Mouse (Mus musculus) urinary bladder, postnatal 10 days (tissue): ENCODE results near the gene Gabrb1.
"Not testable (repeated sequence)": the region's sequence is repeated elsewhere in the genome, so short reads cannot be mapped to it uniquely, and the experiment has no call there.

Experiments
- DNase-seq: peaks from one replicate; pipeline ENCODE4 v3.0.0; 2022; ENCODE audit warnings: low spot score

Gene Gabrb1

DNA sequence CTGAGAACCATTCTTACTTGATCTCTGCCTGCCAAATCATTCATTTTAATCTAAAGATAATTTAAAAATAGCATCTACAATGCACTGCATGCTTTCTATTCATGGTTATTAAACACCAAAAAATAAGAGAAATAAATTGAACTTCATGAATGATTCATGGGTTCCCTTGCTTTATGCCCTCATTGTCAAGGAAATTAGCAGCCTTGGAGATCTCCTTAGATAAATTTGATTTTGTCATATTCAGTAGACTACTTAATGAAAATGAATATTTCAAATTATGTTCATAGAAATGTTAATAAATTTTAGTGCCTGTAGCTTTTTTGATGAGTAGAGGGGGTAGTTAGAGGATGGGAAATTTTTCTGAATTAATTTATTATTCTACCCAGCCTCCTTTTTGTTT lies 379.0 kb downstream of the Gabrb1 start:
- no peak for DNase-seq

DNA sequence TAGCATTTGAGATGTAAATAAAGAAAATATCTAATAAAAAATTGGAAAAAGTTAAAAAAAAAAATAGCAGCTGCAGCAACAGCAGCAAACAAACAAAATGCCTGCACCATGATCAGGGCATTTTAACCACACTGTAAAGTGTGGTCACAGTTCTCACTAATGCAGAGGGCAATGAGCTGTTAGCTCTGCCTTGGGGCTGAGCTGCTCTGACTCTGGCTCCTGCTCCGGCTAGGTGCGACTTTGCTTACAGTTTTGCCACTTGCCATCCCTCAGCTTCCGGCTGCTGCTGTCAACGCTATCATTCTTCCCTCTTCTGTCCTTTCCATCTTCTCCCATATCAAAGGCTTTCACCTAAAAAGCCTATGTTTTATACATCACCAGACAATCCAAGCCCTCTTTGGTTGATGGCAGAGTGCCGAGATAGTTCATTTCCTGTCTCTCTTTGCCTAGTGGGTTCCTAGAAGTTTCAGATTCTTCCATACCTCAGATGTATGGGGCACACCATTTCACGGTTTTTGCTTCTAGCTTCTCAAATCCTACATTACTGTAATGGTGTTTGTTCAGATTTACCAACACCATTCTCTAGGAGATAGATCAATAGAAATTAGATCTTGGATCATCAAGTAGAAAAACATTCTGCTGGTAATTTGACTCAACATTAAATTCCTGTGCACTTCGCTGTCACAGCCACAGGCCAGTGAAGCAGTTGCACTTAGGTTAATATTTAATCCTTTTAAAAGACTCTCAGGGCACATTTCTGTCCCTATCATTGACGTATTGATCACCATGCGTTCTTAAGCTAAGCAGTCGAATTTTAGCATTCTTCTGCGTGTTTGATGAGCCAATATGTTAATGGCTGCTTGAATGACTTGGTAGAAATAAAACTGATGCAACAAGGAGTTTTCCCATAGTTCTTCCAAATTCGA lies 385.6 kb downstream of the Gabrb1 start:
- DNase-seq, result no peak

DNA sequence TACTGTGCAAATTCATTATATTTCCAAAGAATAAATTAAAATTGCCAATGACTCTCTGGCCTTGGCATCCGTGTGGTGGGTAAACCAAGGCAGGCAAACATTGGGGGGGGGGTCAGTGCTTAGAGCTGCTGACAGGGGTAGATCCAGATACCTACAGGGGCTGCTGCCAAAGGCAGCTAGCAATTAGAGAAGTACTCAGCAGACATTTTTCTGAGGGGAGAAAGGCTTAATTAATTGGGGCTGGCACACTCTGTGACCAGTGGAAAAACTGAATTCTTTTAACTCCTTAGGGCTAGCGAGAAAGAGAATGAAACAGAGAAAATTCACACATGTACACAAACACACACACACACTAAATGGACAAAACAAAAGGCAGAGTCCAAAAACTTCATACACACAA lies 388.3 kb downstream of the Gabrb1 start:
- DNase-seq, result no peak

DNA sequence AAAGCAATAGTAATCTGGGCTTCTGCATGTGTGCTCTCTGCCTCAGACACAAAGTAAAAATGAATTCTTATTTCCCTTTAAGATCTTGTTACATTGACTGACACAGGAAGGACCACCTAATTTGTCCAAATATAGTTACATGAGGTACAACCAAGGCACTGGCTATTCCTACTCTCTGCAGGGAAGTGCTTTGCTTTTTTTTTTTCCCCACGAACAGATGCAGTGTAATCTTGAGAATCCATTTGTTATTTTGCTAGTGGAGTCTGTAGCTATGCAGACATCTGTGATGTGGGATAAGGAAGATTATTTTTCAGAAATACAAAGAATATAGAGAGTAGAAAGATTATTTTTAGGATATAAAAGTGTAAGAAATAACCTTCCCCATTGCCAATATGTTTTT lies 406.2 kb downstream of the Gabrb1 start:
- no peak for DNase-seq

DNA sequence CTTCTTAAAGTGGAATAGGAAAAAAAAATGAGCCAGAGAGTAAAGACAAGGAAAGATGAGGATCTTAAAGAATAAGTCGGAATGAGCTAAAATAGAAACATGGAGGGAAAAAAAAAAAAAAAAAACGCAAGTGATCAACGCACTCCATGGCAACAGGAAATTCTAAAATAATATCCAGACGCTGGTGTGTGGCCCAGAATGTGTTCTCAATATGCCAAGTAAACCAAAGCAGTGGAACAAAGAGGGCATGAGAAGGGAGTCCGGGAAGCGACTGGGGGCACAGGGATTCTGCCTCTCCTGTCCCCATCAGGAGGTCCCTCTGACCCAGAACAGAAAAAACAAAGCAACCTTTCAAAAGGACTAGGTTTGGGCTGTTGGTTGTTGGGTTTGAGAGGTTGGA lies 410.9 kb downstream of the Gabrb1 start:
- DNase-seq, result no peak

DNA sequence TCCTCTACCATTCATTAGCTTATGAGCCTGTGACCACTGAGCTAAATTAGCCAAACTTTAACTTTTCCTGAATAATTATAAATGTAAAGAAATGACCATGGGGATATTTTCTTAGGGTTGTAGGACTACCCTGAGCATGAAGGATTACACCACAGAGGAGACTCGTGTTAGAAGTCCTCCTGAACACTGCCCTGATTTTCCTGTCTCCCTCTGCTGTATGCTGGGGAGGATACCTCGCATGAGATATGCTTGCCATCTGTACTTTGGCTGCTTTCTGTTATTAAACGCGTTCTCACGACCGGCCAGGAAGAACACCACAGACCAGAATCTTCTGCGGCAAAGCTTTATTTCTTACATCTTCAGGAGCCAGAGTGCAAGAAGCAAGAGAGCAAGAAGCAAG lies 411.5 kb downstream of the Gabrb1 start:
- DNase-seq, result not testable (repeated sequence)

DNA sequence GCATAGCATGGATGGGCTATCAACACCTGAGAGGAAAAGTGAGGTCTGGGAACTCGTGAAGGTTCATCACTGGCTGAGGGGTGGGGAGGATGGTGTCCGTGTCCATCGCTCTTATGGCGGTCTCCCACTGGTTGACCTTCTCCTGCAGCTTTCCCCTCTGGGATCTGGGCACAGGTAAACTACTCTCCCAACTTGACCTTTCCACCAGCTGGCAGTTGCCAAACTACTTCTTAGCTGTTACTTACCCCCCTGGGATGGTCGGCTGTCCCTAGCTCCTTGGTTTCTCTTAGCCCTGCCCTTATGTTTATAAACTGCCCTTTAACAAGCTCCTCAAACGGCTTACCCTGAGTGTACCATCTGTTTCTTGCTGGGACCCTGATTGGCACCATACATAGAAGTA lies 418.9 kb downstream of the Gabrb1 start:
- no peak for DNase-seq

DNA sequence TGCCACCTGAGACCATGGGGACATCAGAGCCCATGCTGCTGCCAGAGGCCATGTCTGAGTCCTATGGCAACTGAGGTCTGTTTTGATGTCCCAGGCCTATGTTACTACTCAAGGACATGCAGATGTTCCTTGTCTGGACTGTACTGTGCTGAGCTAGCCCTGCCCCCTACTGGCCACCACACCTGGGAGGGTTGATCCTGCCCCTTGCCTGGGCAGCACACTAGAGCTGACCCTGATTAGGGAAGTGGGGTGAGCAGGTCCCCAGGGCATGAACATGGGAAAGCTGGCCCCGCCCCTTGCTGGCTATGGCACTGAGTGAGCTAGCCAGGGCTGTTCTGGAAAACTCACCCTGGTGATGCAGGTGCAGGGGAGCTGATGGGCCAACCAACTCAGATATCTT lies 428.6 kb downstream of the Gabrb1 start:
- no peak for DNase-seq

DNA sequence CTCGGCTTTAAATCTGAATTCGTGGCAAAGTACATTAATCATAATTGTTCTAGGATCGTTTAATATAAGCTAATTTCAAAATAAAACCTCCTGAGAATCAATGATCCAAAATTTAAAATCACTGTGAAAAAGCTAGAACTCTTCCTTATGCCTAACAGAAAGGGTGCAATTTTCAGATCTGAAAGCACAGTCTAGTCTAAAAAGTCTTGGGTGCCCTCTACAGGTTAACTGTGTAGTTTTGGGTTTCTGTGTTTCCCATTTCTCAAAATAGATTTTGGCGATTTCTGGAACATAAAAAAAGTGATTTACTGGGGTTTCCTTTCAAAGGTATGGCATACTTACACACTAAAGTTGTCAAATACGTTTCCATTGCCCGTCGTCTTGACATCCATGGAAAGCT lies 436.7 kb downstream of the Gabrb1 start:
- no peak for DNase-seq

DNA sequence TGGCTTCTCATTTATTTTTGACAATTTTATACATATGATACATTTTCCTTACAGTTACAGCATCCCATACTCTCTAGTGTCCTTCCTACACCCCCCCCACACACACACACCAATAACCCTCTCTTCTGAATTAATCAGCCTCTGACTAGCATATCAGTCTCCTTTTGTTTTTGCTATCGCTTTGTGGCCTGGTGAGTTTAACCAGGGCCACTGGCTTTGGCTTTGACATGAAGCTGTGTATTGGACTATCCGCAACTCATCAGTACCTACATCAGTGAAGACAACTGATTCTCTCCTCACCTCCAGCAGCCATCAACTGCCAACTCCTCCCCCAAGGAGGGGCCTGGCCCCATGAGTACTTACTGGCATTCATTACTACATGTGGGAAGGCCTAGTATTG lies 437.1 kb downstream of the Gabrb1 start:
- no peak for DNase-seq

DNA sequence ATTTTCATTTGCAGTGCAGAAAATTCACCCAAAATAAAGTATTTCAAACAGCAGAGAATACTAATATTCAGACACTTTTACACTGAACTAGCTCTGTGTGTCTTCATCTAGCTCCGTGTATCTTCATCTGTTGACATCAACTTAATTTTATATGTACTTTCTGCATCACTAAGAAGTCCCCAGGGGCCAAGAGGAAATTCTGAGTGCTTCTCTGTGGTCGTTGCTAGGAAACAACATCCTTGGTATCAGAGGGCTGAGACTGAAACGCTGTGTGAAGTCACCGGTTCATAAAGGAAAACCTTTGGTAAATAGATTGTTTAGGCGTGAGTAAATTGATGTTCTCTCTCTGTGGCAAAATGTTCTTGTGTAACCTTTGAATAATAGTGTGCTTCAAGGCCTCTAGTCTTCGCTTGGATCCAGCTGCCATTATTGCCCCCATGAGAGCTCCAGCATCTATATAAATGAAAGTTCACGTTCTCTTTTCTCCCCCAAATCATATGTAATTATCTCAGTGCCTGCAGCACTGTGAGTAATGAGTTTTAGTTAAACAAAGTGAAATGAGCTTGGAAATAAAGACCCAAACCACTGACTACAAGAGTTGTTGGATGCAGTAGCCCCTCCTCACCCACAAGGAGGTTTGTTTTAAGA lies 446.5 kb downstream of the Gabrb1 start:
- DNase-seq, result no peak

DNA sequence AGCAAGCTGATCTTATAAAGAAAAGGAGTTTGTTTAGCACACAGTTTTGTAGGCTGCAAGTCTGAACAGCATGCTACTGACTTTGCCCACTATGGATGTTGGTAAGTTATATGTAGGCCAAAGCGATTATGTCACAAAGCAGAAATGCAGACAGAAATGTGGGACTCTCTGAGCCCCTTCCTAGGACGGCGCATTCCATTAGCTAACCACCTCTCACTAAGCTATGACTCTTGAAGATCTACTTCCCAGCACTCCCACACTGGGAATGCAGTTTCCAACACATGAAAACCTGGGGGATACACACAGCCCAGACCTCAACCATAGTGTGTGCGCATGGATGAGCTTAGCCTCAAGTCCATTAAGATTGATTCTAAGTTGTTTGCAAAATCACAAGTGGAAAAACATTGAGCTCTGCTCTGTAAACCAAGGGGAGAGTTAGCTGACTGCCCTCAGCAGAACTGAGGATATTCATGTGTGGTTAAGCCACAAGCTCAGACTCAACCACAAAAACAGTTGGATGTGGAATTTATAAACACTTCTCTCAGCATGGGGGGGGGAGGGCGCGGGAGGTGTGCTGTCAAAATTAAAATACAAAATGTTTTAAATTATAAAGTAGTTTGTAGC lies 464.6 kb downstream of the Gabrb1 start:
- DNase-seq, result no peak

DNA sequence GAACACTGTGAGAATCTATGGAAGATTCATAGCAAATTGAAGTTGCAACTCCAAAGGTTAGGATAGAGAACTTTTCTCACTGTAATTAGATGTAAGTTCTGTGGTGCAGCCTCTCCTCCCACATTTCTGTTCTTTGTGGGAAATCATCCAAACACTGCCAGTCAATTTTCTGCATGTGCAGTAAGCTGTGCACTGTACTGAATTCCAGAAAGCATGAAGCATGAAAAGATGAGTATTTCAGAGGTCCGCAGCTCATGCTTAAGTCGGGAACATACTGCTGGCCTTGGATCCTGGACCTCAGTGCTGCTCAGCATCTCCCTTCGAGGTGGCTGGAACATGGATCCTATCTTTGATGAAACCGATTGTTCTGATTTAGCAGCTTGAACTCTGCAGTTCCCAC lies 468.8 kb downstream of the Gabrb1 start:
- no peak for DNase-seq

DNA sequence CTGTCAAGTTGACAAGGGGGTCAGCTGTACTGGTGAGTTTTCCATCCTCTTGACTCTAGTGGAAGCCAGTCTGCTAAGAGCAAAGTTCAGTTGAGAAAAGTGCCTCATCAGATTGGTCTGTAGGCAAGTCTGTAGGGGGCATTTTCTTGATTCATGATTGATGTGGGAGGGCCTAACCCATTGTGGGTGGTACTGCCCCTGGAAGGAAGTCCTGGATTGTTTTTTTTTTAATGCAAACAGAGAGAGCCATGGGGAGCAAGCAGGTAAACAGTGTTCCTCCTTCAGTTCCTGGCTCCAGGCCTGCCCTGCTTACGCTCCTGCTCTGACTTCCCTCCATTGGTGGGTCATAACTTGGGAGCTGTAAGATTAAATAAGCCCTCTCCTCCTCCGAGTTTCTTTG lies 476.0 kb downstream of the Gabrb1 start:
- DNase-seq, result no peak

DNA sequence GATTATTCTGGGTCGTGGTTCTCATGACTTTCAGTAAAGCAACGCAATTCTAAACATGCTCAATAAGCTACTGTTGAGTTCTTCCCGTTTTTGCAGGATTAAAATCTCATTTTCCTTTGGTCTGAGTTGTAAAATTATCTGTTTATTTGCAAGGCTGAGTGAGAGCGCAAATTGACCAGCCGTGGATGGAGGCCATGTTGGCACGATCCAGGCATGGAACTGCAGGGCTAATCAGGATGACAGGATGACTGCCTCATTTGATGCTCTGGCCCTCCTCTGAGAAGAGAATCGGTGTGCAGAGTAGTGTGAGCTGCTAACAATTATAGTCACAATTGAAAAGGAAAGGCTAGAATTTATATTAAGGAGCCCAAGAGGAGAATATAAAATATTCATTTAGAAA lies 480.3 kb downstream of the Gabrb1 start:
- no peak for DNase-seq

DNA sequence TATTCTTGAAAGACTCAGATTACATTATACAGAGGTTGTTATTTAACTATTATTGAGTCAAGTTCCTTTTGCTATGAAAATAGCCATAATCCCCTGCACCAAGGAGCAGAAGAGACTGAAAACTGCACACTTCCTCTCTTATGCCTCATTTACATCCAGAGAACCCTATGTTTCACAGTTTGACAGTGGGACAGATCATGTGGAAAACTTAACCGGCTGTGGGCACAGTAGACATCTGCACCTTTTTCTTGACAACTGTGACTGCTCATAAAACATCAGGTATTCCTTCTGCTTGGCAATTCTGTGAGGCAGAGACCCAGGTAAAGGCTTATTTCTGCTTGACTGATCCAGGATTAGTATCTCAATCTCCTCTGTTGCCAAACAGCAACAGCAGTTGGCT lies 481.7 kb downstream of the Gabrb1 start:
- no peak for DNase-seq

DNA sequence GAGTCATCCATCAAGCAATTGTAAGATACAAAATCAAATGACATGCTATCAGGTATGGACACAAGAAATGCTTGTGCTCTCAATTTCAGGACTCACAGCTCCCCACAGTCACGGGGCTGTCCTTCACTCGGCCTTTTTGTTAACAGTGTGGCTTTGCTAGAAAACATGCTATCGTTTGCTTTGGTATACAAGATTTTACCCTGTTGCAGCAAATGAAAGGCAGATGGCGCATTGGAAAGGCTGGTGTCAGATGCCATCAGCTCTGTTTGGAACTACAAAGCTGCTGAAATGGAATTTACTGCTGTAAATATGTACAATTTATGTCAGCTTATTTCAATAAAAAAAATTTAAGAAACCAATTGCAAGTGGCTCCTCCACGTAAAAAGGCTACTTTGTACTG lies 490.8 kb downstream of the Gabrb1 start:
- no peak for DNase-seq

DNA sequence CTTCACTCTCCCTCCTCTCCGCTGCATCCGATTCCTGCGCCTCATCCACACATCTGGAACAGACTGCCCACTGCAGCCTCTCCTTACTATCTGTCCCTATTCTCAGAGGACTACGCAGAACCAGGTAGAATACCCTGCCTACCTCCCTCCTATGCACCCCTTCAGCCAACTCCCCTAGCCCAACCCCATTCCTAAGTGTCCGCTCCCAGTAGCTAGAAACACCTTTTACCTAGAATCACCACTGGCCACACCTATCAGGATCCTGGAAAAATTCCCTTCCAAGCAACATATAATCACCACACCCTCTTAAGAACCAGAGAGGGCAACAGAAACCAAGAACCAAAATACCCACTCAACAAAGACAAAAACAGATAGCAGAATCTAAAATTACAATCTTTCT lies 493.0 kb downstream of the Gabrb1 start:
- DNase-seq, result no peak

DNA sequence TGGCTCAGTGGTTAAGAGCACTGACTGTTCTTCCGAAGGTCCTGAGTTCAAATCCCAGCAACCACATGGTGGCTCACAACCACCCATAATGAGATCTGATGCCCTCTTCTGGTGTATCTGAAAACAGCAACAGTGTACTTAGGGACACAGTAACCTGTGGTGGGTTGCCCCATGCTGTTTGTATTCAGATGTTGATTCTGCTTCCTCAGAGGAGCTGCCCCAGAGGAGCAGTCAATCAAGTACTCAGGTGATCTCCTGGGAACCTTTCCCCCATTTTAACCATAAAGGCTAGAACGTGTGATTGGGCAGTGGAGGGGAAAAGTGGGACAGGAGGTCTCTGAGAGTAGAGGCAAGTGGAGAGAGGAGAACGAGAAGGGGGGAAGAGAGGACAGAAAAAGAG lies 497.8 kb downstream of the Gabrb1 start:
- DNase-seq, result not testable (repeated sequence)

DNA sequence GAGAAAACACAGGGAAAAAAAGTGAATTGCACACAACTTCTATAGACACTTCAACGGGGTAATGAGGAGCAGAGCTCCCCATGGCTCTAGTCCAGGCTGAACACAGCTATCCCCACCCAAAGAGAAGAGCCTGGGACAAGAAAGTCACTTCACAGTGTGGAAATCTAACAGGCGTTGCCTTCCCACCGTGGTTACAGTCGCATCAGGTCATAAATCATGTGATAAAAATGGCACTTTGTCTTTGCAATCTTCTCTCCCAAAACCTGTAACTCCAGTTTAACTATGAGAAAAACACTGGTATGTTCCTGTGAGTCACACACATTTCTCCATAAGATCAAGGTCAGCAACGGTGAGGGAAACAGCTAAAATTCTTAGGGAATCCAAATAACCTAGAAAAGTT lies 498.7 kb downstream of the Gabrb1 start:
- no peak for DNase-seq

DNA sequence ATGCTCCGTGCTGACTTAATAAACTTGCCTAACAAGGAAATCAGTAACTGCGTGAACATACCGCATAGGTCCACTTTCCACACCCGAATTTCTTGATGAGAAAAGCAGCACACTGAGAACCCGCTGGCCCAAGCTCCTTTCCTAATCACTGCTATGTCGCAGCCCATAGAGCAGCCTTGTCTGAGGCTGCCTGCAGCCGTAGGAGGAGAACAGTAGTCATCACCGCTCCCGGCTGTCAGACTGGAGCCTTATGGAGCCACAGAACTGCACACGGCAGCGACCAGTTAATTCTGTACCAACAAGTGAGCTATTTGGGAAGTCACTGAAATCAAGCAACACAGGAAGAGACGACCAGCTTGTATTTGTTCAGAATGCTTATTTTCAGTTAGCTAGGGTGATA lies 500.8 kb downstream of the Gabrb1 start:
- DNase-seq, result no peak

DNA sequence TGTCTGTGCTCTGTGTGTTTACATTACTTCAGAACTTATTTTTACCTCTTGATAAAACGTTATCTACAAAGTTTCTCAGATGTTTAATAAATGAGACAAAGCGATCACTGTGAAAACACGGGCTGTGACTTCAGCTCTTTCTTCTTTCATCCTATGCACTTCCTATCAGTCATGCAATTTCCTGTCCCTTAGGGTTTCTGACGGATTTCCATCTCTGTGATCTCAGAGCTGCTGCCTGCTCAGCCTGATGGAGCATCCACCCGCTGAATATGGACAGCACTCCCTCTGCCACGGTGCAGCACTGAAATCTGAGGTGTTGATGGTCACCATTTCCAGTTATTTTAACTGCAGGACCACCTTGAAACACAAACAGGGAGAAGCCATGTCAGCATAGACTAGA lies 501.6 kb downstream of the Gabrb1 start:
- no peak for DNase-seq

DNA sequence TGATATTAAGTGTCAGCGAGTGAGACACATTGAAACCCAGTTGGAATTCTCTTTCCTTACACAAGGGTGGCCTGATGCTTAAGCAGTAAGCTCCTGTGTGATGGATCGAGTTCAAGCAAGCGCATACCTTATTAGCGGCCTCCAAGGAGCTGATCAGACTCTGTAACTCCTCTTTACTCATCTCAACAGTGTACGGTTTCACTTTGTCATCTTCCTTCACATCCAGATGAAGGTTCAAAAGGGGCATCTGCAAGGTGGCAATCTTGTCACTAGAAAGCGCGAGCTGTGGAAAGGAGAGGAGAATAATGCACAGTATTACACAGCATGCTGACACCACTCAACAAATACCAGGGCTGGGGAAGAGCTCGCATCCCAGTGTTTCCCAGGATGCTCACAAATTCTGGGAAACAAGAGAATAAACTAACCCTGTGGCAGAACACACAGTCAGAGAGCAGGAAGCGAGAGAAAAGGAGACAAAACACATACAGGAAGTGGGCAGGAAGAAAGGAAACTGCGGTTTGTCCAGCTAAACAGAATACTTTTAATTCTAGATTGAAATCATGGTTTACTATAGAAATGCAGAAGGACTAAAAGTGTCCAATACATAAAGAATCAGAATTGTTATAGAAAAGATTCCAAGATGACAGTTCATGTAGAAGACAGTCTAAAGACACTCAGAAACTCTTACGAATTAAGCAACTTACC lies 503.0 kb downstream of the Gabrb1 start:
- DNase-seq, result no peak
